Mouse (Mus musculus) gastrocnemius, postnatal 10 days (tissue): ENCODE data around the gene Olfr1423. TPM values are rescaled to one million over a fixed set of nuclear protein-coding genes. Genes with fewer than 3 reads are reported as not detected.

Experiments used
- total RNA-seq, 2 experiments: library from RNA; stranded (reverse); gene quantifications; 2 replicates each; pipeline ENCODE4 v1.2.3; 2021

Gene Olfr1423
- total RNA-seq, 2 experiments from 2014 or later, result not detected

Other genes starting within 250 kb of the Olfr1423 start
- 1 to 10 TPM; 2.0 to 2.4 TPM for gene Stx3, start 221.9 kb downstream of the Olfr1423 start, total RNA-seq
- not detected for gene Olfr1417, start 202.1 kb downstream of the Olfr1423 start, total RNA-seq
- not detected for gene Olfr1418, start 180.3 kb downstream of the Olfr1423 start, total RNA-seq
- gene Olfr1419, start 166.2 kb downstream of the Olfr1423 start, total RNA-seq, result not detected
- not detected for gene Olfr1420, start 154.8 kb downstream of the Olfr1423 start, total RNA-seq
- gene Patl1, start 128.9 kb downstream of the Olfr1423 start, total RNA-seq, result 10 to 100 TPM; 25.1 to 28.3 TPM
- gene Osbp, start 75.4 kb downstream of the Olfr1423 start, total RNA-seq, result 10 to 100 TPM; 77.5 to 77.9 TPM
- not detected for gene Olfr1424, start 21.4 kb upstream of the Olfr1423 start, total RNA-seq
- gene Olfr1425, start 36.4 kb upstream of the Olfr1423 start, total RNA-seq, result not detected
- not detected for gene Olfr1426, start 50.7 kb upstream of the Olfr1423 start, total RNA-seq
- not detected for gene Olfr1427, start 62.0 kb upstream of the Olfr1423 start, total RNA-seq
- gene Olfr1428, start 74.6 kb upstream of the Olfr1423 start, total RNA-seq, result not detected
- gene Olfr76, start 81.9 kb upstream of the Olfr1423 start, total RNA-seq, result not detected
- not detected for gene Olfr1555-ps1, start 128.8 kb upstream of the Olfr1423 start, total RNA-seq
- not detected for gene Olfr1431, start 159.3 kb upstream of the Olfr1423 start, total RNA-seq
- not detected for gene Olfr1432, start 191.3 kb upstream of the Olfr1423 start, total RNA-seq
- not detected for gene Olfr262, start 200.3 kb upstream of the Olfr1423 start, total RNA-seq
- not detected for gene Olfr235, start 219.7 kb upstream of the Olfr1423 start, total RNA-seq
- gene Olfr1434, start 238.5 kb upstream of the Olfr1423 start, total RNA-seq, result not detected